Mouse (Mus musculus) CD4-positive, CD25-positive, alpha-beta regulatory T cell, adult 4 months (primary cell): Measurements from ENCODE around the gene Top2b. TPM values are rescaled to one million over a fixed set of nuclear protein-coding genes. Genes with fewer than 3 reads are reported as not detected.
A peak's percentile ranks its signal among the peaks of the same experiment; 100 is the strongest.

Source experiments
- ATAC-seq: one replicate; pipeline ENCODE4 v1.8.0; 2017
- polyA plus RNA-seq, 2 experiments: library from polyadenylated mRNA; unstranded; fragments of 100-300 nt; shearing (Covaris generic); gene quantifications; one replicate each; pipeline ENCODE4 v1.2.1; 2017

Gene Top2b
- polyA plus RNA-seq, 2 experiments from 2014 or later: 40.0 to 119 TPM

- no peak for ATAC-seq
These were observed 62.6 kb downstream of the Top2b start for GRCm38 (mm10) chr14:16427569-16427968.

DNA sequence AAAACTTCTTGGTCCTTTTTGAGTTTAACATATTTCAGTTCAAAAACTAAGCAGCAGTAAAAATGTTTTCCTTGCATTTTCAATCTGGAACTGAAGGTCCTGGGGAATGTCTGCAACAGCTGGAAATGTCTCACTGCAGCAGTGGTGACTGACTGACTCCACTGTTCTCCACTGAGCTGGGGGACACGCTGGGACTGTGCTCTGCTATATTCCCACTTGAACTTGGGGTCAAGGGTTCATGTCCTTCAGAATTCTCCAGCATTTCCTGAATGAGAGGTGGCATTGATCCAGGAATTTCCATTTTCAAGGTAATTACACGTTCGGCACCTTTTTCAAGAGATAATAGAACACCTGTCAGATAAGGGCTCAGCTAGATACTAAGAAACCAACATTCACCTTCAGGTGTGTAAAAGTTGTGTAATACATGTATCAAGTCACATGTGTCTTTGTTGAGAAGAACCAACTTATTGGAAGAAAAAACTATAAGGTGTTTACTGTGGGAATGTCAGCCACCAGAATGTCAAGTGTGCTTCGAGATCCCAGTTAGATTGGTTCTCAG, 67.0 kb downstream of the Top2b start:
- ATAC-seq: no peak

- no peak for ATAC-seq
These were observed 67.6 kb downstream of the Top2b start for GRCm38 (mm10) chr14:16432550-16432949.

DNA sequence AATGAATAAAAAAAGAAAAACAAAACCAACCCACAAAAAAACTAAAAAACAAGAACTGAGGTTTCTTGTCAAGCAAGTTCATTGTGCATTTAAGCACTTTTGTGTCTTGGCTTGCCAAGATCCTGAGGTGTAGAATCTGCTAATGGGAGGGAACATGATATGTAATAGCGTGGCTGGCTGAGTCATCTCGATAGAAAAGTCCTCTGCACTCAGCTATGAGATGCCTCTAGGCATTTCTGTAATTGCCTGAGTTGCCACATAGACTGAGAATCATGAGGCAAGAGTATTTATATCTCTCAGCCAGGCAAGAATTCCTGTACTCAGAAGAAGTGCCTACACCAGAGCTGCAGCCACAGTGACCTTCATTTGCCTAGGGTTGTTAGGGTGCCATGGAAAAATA, 68.2 kb downstream of the Top2b start:
- ATAC-seq: no peak

- ATAC-seq: peak; percentile 64
These were observed 69.6 kb downstream of the Top2b start for GRCm38 (mm10) chr14:16434396-16435171.

- no peak for ATAC-seq
These were observed 72.4 kb downstream of the Top2b start for GRCm38 (mm10) chr14:16437386-16437785.

GRCm38 (mm10) chr14:16439385-16440126, 74.6 kb downstream of the Top2b start:
- no peak for ATAC-seq

DNA sequence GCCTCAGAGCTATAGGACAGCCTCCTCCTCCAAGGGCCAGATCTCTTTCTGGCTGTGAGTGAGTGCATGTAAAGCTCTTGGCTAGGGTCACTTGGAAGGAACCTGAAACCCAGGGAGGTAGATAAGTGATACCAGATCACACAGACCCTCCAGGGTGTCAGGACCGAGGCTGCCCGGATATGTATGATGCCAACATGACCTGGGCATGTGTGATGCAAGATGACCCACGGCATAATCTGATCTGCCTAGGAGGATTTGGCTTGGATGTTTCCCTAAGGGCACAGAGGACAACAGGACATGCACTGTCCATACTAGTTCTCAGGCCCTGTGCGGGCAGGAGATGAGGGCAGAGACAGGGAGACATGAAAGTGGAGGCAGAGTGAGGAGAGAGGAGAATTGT, 79.9 kb downstream of the Top2b start:
- no peak for ATAC-seq

DNA sequence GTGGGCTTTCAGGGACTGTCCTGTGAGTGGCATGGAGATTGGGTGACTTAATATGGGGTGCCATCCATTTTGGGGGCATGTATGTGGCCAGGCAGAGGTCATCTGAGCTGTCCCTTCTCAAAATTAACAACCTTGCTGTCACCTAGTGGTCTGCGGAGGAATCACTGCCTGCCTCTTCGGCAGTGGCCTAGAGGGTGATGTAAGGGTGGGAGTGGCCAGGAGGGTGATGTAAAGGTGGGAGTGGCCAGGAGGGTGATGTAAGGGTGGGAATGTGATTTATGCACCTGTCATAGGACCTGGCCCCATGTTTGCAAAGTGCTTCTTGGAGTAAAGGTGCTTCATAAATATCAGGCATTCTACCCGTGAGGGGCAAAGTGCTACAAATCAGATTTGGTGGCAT, 82.6 kb downstream of the Top2b start:
- no peak for ATAC-seq

- no peak for ATAC-seq
These were observed 83.4 kb downstream of the Top2b start for GRCm38 (mm10) chr14:16448269-16448987.

DNA sequence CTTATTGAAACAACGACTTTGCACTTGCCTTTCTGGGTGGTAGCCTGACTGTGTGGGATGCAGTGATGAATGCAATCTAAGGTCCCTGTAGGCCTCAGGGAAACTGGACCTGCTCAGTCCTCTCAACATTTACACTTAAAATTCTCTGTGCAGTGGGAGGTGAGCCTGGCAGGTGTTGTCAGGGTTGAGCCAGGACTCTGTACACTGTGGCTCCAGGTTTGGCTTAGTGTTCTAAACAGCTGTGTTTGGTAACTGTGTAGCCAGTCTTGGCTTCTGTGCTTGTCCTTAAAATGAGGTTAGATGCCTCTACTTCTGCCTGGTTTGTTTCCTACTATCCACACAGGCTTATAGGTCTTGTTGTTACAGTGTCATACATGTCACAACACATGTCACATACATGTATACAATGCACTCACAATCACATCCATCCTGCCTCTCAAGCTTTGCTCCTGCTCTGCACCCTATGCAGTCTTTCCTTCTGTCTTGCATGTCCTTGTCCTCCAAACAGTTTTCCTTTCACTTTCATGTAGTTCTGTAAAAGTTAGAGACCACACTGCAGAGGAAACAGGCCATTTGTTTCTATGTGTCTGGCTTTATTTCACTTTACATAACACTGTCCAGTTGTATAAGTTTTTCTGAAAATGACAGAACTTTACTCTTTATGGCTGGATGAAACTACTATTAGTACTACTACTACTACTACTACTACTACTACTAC, 113.8 kb downstream of the Top2b start:
- ATAC-seq: no peak

DNA sequence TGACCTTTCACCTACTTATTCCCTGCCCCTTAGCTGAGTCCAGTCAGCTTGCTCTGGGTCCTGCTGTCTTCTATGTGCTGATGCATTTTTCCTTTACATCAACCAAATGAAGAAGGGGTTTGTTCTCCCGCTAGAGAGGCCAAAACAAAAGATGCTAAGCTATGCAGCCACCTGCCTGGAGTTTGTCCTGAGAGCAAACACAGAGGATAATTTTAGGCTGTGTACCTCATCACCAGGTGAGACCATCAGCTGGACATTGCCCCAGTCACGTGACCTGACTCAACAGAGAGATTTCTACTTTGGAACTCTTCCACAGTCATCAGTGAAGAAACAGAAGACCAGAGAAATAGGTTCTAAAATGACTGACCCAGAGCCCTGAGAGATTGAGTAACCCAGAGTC, 114.5 kb downstream of the Top2b start:
- no peak for ATAC-seq

- ATAC-seq: no peak
These were observed 115.6 kb downstream of the Top2b start for GRCm38 (mm10) chr14:16480621-16481020.

DNA sequence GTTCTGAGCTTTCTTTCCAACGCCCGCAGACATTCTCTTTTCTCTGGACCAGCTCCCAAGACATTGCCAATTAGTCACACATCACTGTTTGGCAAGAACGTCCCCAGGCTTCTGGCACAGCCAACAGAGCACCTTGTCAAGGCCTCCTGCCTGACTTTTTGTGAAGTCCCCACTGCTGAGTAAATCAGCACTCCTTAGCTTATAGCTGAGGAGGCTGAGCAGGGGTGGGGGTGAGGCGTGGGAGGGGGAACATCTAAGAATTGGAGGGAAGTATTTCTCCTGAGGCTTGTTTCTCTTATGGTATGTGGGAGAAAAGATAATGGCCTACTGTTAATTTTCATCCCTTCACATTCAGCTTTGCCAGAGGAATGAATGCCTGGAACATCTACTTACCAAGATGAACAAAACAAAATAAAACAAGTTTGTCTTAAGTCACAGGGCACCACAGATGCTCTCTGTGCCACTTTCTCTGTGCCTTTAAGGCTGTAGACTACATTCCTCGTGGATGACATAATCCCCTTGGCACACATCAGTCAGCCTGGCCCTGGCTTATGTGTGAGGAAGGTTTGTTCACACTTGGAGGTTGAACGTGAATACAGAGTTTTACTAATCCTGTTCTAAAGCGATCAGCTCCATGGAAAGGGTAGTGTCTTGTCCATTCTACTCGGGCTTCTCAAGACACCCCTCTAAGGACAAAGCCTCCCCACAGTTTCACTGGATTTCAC, 118.8 kb downstream of the Top2b start:
- no peak for ATAC-seq

Other genes with a start within 250 kb of the Top2b start
- gene Ngly1, start 115.9 kb upstream of the Top2b start, polyA plus RNA-seq: 10 to 100 TPM; 86.1 to 92.0 TPM
- gene Oxsm, start 115.4 kb upstream of the Top2b start, polyA plus RNA-seq: 1 to 10 TPM; 4.8 to 9.5 TPM